Mouse (Mus musculus): ENCODE results near the gene Tomm40l.

GRCm38 (mm10) chr1:171183620-171184019 lies 38.7 kb downstream of the Tomm40l start:
- no peak for TF ChIP-seq CTCF (IDR thresholded peaks at IDR 0.05; ENCODE audit: control insufficient read depth, insufficient read depth, insufficient replicate concordance, low read depth, low read length)
- TF ChIP-seq POLR2A (IDR thresholded peaks at IDR 0.05; ENCODE audit: control insufficient read depth, low read depth, low read length), result no peak
